Mouse (Mus musculus) megakaryocyte, embryonic 14.5 days (primary cell): ENCODE data around the gene Borcs6.

Source experiments
- FLI1 ChIP-seq: IDR thresholded peaks from 2 replicates; pipeline ENCODE4 v1.6.1; 2012; ENCODE audit warnings: low read length, inconsistent platforms, mixed read lengths
- GATA1 ChIP-seq: IDR thresholded peaks from 3 replicates; pipeline ENCODE4 v1.6.1; 2012; ENCODE audit warnings: mixed read lengths, low read length, inconsistent platforms, borderline replicate concordance

GRCm38 (mm10) chr11:69074776-69075069 lies 15.2 kb downstream of the Borcs6 start:
- no peak for TF ChIP-seq FLI1
- TF ChIP-seq GATA1, result no peak
